Mouse (Mus musculus) lung, adult 2 months (tissue): Measurements from ENCODE around the gene Ugt1a1. TPM values are rescaled to one million over a fixed set of nuclear protein-coding genes. Genes with fewer than 3 reads are reported as not detected.

ENCODE experiments used
- DNase-seq: peaks from one replicate; pipeline ENCODE4 v3.0.0; 2022
- H3K4me1 ChIP-seq: fragments of 200-500 bp; 2 replicates; pipeline ENCODE4 v1.6.1; 2011; ENCODE audit warnings: low read length; ENCODE audit not compliant: control insufficient read depth, insufficient read depth
- H3K4me3 ChIP-seq: fragments of 200-500 bp; replicated peaks from 2 replicates; pipeline ENCODE3; 2011; ENCODE audit warnings: low read depth, mild to moderate bottlenecking, control low read depth, low read length; ENCODE audit errors: extremely low read depth
- CTCF ChIP-seq: fragments of 200-500 bp; IDR thresholded peaks from 2 replicates; pipeline ENCODE4 v1.5.1; 2011; ENCODE audit warnings: mild to moderate bottlenecking, low read length, control low read depth; ENCODE audit not compliant: insufficient read depth
- POLR2A ChIP-seq: fragments of 200-500 bp; IDR thresholded peaks from 2 replicates; pipeline ENCODE4 v1.6.1; 2011; ENCODE audit warnings: low read depth, mild to moderate bottlenecking, control low read depth, low read length, borderline replicate concordance; ENCODE audit errors: extremely low read depth
- WGBS: fragments of 180-500 bp; shearing (Covaris S2); methylation state at CpG from one replicate; pipeline ENCODE4 v1.1.7; 2018; 5-methylcytosine and 5-hydroxymethylcytosine counted together
- polyA plus RNA-seq: library from polyadenylated mRNA; depleted of rRNA; stranded (reverse); fragments of >200 nt; gene quantifications from 2 replicates; pipeline ENCODE4 v1.2.3, GENCODE M21; 2012

Ugt1a1 gene
- polyA plus RNA-seq, 1 experiment = 1.3 TPM

- Histone ChIP-seq H3K4me1 (no peaks in the 10 kb centered on the region), H3K4me3 (no peak overlapping the region)
- WGBS = 63% methylated on average over 4 of the region's 4 CpGs
- DNase-seq = no peak
- TF ChIP-seq POLR2A (no peak), CTCF (no peak)
Observed at GRCm38 (mm10) chr1:88240579-88240978, 28.8 kb downstream of the Ugt1a1 start.

DNA sequence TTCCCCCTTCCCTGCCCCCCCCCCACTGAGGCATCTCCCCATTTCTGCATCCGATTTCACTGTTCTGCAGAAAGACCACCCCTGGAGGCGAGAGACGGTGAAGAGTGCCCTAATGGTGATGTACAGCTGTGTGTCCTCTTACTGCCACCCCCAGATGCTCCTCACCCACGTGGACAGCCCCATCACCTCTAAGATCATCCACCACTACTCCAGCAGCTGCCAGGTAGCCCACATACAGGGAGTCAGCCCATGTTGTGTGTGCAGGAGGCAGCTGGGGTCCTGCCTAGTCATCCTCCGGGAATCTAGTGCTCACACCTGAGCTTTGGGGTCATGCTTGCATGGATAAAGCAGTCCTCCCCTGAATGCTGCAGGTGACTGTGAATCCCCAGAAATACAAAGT, 32.1 kb downstream of the Ugt1a1 start:
- TF ChIP-seq POLR2A (no peak), CTCF (no peak)
- WGBS = 62% methylated on average over 5 of the region's 5 CpGs
- no peak for DNase-seq
- H3K4me1 ChIP-seq = no peaks in the 10 kb centered on the region
- H3K4me3 ChIP-seq = no peak overlapping the region

DNA sequence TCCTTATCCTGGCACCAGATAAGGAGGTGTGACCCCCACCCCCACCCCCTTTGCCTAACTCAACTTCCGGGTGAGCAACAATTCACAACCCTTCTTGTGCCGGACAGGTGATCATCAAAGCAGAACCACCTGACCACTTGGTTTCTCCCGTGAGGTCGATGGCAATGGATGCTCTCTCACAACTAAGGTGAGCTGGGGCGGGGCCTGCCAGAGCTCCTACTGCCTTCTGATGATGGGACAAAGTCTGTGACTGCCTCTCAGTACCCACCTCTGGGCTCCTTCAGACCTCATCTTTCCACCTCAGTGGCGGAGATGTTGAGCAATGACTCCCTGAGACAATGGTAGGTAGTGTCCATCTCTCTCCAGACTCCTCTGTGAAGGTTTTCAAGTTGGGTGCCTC, 34.1 kb downstream of the Ugt1a1 start:
- DNase-seq = no peak
- TF ChIP-seq CTCF (no peak), POLR2A (no peak)
- WGBS = 75% methylated on average over 6 of the region's 6 CpGs
- no peaks in the 10 kb centered on the region for H3K4me1 ChIP-seq
- no peak overlapping the region for H3K4me3 ChIP-seq

- no peak for DNase-seq
- Histone ChIP-seq H3K4me3 (no peak overlapping the region), H3K4me1 (no peaks in the 10 kb centered on the region)
- 42% methylated on average over 6 of the region's 6 CpGs for WGBS
- TF ChIP-seq POLR2A (no peak), CTCF (no peak)
Observed at GRCm38 (mm10) chr1:88246386-88246785, 34.6 kb downstream of the Ugt1a1 start.

- Histone ChIP-seq H3K4me1 (no peaks in the 10 kb centered on the region), H3K4me3 (no peak overlapping the region)
- no peak for DNase-seq
- TF ChIP-seq CTCF (no peak), POLR2A (no peak)
- 41% methylated on average over 2 of the region's 2 CpGs for WGBS
Observed at GRCm38 (mm10) chr1:88247660-88248059, 35.9 kb downstream of the Ugt1a1 start.

GRCm38 (mm10) chr1:88248658-88249057, 36.9 kb downstream of the Ugt1a1 start:
- H3K4me1 ChIP-seq = no peaks in the 10 kb centered on the region
- DNase-seq = no peak
- no peak overlapping the region for H3K4me3 ChIP-seq
- 56% methylated on average over 4 of the region's 4 CpGs for WGBS
- no peak for TF ChIP-seq POLR2A

- no peak for DNase-seq
- TF ChIP-seq CTCF (no peak), POLR2A (no peak)
- 73% methylated on average over 7 of the region's 7 CpGs for WGBS
- Histone ChIP-seq H3K4me1 (no peaks in the 10 kb centered on the region), H3K4me3 (no peak overlapping the region)
Observed at GRCm38 (mm10) chr1:88249596-88249995, 37.8 kb downstream of the Ugt1a1 start.

DNA sequence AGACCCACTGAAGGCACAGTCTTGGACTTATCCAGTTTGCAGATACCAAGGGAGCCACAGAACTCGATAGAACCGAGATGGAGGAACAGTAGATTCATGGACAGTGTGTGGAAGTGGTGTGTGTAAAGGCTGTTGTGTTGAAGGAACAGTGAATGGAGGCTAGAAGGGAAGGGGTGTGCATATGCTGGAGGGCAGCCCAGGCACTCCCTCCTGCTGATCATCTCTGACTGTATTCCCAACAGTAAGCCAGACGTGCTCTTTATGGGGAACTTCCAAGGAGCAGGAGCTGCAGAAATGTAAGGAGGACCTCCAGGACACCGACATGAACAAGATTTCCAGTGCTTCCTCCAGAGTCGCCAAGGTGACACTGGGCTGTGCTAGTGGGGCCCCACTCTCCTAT, 38.3 kb downstream of the Ugt1a1 start:
- Histone ChIP-seq H3K4me1 (no peaks in the 10 kb centered on the region), H3K4me3 (no peak overlapping the region)
- no peak for DNase-seq
- 78% methylated on average over 5 of the region's 5 CpGs for WGBS
- TF ChIP-seq CTCF (no peak), POLR2A (no peak)

GRCm38 (mm10) chr1:88253106-88253505, 41.3 kb downstream of the Ugt1a1 start:
- DNase-seq = no peak
- 69% methylated on average over 8 of the region's 8 CpGs for WGBS
- no peak overlapping the region for H3K4me3 ChIP-seq
- TF ChIP-seq POLR2A (no peak), CTCF (no peak)
- H3K4me1 ChIP-seq = no peaks in the 10 kb centered on the region

DNA sequence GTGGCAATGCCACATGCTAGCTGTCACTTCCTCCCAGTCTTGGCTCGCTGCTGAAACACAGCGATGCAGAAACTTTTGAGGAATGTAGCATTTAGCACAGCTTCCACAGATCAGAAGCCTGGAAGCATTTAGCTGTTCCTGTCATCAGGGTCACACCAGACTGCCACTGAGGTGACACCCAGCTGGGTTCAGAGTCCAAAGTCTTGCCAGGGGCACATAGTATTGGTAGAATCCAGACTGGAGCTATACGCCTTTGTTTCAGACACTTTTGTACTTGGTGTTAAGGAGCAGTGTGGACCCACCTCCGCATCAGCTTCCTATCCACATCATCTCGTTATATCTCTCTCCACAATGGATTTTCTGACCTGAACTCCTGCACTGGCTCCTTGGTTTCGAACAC, 41.8 kb downstream of the Ugt1a1 start:
- no peak for TF ChIP-seq CTCF
- TF ChIP-seq POLR2A = no peak
- Histone ChIP-seq H3K4me3 (no peak overlapping the region), H3K4me1 (no peaks in the 10 kb centered on the region)
- no peak for DNase-seq
- 66% methylated on average over 6 of the region's 6 CpGs for WGBS

DNA sequence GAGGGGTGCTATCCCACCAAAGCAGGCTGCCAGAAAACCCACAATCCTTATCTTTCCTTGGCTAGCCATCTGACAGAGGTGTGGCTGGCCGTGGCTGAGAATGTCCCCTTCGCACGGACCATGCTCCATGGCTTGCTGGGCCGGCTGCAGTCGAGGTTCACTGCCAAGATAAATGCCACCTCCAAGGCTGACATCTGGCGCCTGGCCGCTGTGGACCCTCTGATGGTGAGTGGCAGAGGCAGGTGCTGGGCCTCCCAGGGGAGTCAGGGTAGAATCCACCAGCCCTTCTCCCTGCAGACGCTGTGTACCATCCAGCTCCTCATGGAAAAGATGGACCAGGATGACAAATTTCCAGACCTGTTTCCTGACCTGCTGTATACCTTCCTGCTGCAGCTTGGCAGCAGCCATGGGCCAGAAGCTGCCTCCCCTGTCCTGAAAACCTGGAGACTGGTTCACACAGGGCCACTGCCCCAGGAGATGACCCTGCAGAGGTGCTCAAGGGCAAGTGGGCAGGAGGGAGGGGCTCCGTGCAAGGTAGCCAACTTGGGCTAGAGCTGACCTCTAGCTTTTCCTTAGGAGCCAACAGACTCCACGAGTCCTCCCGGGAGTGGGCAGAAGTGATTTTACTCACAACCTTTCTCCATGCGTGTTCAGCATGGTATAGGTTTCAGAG, 43.2 kb downstream of the Ugt1a1 start:
- Histone ChIP-seq H3K4me3 (no peak overlapping the region), H3K4me1 (no peaks in the 10 kb centered on the region)
- no peak for TF ChIP-seq CTCF
- no peak for TF ChIP-seq POLR2A
- WGBS = 82% methylated on average over 12 of the region's 12 CpGs
- no peak for DNase-seq
